Mouse (Mus musculus) spleen, adult 10 weeks (tissue): ENCODE measurements around the gene Olfr212. TPM values are rescaled to one million over a fixed set of nuclear protein-coding genes. Genes with fewer than 3 reads are reported as not detected.

ENCODE experiments used
- polyA plus RNA-seq: library from polyadenylated mRNA; stranded (reverse); fragments of 350-450 nt; fragmentation: Illumina TruSeq; extraction: RNeasy Lipid Tissue Mini Kit (QIAGEN cat#74804); gene quantifications from one replicate; pipeline ENCODE4 v1.2.3, GENCODE M21; 2015; ENCODE audit warnings: low replicate concordance; ENCODE audit not compliant: insufficient read depth

Olfr212 gene
- polyA plus RNA-seq, result not detected

GRCm38 (mm10) chr6:116506302-116507003 lies at the start of gene Olfr212:
TSS of gene Olfr212 (plus strand) at chr6:116506516.

GRCm38 (mm10) chr6:116460544-116461283 lies 45.6 kb upstream of the Olfr212 start, which contains the start of gene Alox5:
TSS of gene Alox5 (minus strand) at chr6:116461178.

GRCm38 (mm10) chr6:116488791-116489190 lies 17.5 kb upstream of the Olfr212 start, which contains the start of gene Olfr211:
TSS of gene Olfr211 (plus strand) at chr6:116489091.

DNA sequence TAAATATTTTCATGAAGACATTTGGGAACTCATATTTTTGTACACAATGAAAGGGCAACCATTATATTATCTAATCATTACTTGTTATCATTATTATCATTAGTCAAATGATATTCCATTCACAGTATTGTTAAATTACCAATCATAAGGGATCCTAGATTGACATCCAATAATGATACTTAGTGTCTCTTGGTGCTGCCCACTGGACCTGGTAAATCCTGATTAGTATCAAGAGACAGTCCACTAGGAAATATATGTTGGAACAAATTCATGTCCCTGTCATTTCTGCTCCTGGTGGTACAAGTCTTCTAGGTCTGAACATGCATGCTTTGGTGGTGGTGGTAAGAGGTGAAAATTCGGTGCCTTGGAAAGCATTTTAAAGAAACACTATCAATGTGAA lies 31.8 kb downstream of the Olfr212 start, which contains the start of gene Olfr213:
Gene Olfr213, plus strand, starts transcription at position 301 of the 400 bp plus-strand sequence.

DNA sequence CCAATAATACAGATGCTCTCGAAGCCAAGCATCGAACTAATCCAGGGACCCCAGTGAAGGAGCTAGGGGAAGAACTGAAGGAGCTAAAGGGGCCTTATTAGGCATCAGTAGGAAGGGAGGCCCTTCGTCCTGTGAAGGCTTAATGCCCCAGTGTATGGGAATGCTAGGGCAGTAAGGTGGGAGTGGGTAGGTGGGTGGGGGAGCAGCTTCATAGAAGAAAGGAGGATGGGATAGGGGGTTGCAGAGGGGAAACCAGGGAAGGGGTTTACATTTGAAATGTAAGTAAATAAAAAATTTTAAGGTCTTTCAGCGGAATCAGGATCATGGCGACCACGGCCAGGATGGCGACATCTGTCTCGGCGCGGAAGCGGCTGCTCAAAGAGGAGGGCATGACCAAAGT lies 44.5 kb downstream of the Olfr212 start, which contains the start of gene Gm5580:
Gene Gm5580, plus strand, starts transcription at position 301 of the 400 bp plus-strand sequence.

GRCm38 (mm10) chr6:116553935-116554334 lies 47.6 kb downstream of the Olfr212 start, which contains the start of gene Olfr214:
TSS of gene Olfr214 (plus strand) at chr6:116554235.

Other genes starting within 250 kb of the Olfr212 start
- 3.5 TPM for gene Zfand4, start 242.3 kb upstream of the Olfr212 start, polyA plus RNA-seq
- gene March8, start 168.5 kb upstream of the Olfr212 start, polyA plus RNA-seq, result 33.9 TPM
- 2.6 TPM for gene Alox5, start 45.3 kb upstream of the Olfr212 start, polyA plus RNA-seq
- gene Olfr211, start 17.4 kb upstream of the Olfr212 start, polyA plus RNA-seq, result not detected
- gene Olfr213, start 31.9 kb downstream of the Olfr212 start, polyA plus RNA-seq, result not detected
- gene Gm5580, start 44.6 kb downstream of the Olfr212 start, polyA plus RNA-seq, result not detected
- not detected for gene Olfr214, start 47.7 kb downstream of the Olfr212 start, polyA plus RNA-seq
- not detected for gene Olfr215, start 77.7 kb downstream of the Olfr212 start, polyA plus RNA-seq
- 43.1 TPM for gene Zfp422, start 122.5 kb downstream of the Olfr212 start, polyA plus RNA-seq
- 2.1 TPM for gene Depp1, start 144.1 kb downstream of the Olfr212 start, polyA plus RNA-seq
- 55.4 TPM for gene Rassf4, start 167.4 kb downstream of the Olfr212 start, polyA plus RNA-seq
- 0.06 TPM for gene Tmem72, start 210.4 kb downstream of the Olfr212 start, polyA plus RNA-seq